Mouse (Mus musculus) hindbrain, embryonic 16.5 days (tissue): ENCODE measurements around the gene Ryr2. TPM values are rescaled to one million over a fixed set of nuclear protein-coding genes. Genes with fewer than 3 reads are reported as not detected.
A peak's percentile ranks its signal among the peaks of the same experiment; 100 is the strongest.
"Not testable (repeated sequence)": the region's sequence is repeated elsewhere in the genome, so short reads cannot be mapped to it uniquely, and the experiment has no call there.

ENCODE experiments used
- ATAC-seq: fragments of 200-750 bp; cut with Nextera tagmentation; 2 replicates; pipeline ENCODE4 v1.8.0; 2017; ENCODE audit warnings: moderate TSS enrichment, moderate library complexity
- H3K27ac ChIP-seq: fragments of 300-500 bp; sonication (generic); 2 replicates; pipeline ENCODE4 v1.5.1; 2014; ENCODE audit warnings: low read depth, mild to moderate bottlenecking, control low read depth, low read length, moderate library complexity
- H3K27me3 ChIP-seq: fragments of 300-500 bp; sonication (generic); replicated peaks from 2 replicates; pipeline ENCODE4 v1.6.1; 2014; ENCODE audit warnings: low read length; ENCODE audit not compliant: control insufficient read depth, insufficient read depth
- H3K36me3 ChIP-seq: fragments of 300-500 bp; sonication (generic); 2 replicates; pipeline ENCODE4 v1.6.1; 2014; ENCODE audit warnings: mild to moderate bottlenecking, low read length, moderate library complexity, mixed read lengths; ENCODE audit not compliant: control insufficient read depth, insufficient read depth
- H3K4me1 ChIP-seq: fragments of 300-500 bp; sonication (generic); 2 replicates; pipeline ENCODE4 v1.6.1; 2014; ENCODE audit warnings: low read depth, low read length; ENCODE audit not compliant: control insufficient read depth, insufficient read depth
- H3K4me2 ChIP-seq: fragments of 300-500 bp; sonication (generic); 2 replicates; pipeline ENCODE4 v1.6.1; 2014; ENCODE audit warnings: mild to moderate bottlenecking, low read length, control low read depth, moderate library complexity
- H3K4me3 ChIP-seq: fragments of 300-500 bp; sonication (generic); 2 replicates; pipeline ENCODE4 v1.5.1; 2014; ENCODE audit warnings: mild to moderate bottlenecking, low read length, control low read depth, moderate library complexity
- H3K9ac ChIP-seq: fragments of 300-500 bp; sonication (generic); 2 replicates; pipeline ENCODE4 v1.6.1; 2014; ENCODE audit warnings: low read depth, mild to moderate bottlenecking, control low read depth, low read length, moderate library complexity
- H3K9me3 ChIP-seq: fragments of 300-500 bp; sonication (generic); 2 replicates; pipeline ENCODE4 v1.6.1; 2014; ENCODE audit warnings: mild to moderate bottlenecking, low read length, moderate library complexity; ENCODE audit not compliant: control insufficient read depth
- WGBS: fragments of 180-500 bp; shearing (Covaris S2); extraction: QIAGEN DNeasy Blood & Tissue Kit; methylation state at CpG from one replicate; pipeline ENCODE4 v1.1.7; 2014; 5-methylcytosine and 5-hydroxymethylcytosine counted together
- polyA plus RNA-seq: library from polyadenylated mRNA; unstranded; fragments of >200 nt; fragmentation: Nextera tagmentation; extraction: Ambion mirVana; gene quantifications from 2 replicates; pipeline ENCODE4 v1.2.1, GENCODE M21; 2015

Gene Ryr2
- polyA plus RNA-seq, 1 experiment from 2014 or later: 5.0 TPM

GRCm38 (mm10) chr13:11585283-11585682 is 521.5 kb downstream of the Ryr2 start:
- H3K27me3 ChIP-seq: no peaks in the 10 kb centered on the region
- no peak overlapping the region for H3K4me2 ChIP-seq
- H3K4me3 ChIP-seq: no peak overlapping the region
- H3K9ac ChIP-seq: no peak overlapping the region
- no peak for ATAC-seq
- no peaks in the 10 kb centered on the region for H3K9me3 ChIP-seq
- H3K27ac ChIP-seq: no peak overlapping the region
- WGBS: 88% methylated on average over 7 of the region's 7 CpGs
- no peaks in the 10 kb centered on the region for H3K4me1 ChIP-seq
- H3K36me3 ChIP-seq: 0 out of 2 replicates have a peak, but pooled peaks cover 1% of the 10 kb centered on the region

GRCm38 (mm10) chr13:11572552-11572951 is 534.2 kb downstream of the Ryr2 start:
- no peak overlapping the region for H3K27ac ChIP-seq
- no peaks in the 10 kb centered on the region for H3K9me3 ChIP-seq
- H3K9ac ChIP-seq: no peak overlapping the region
- no peaks in the 10 kb centered on the region for H3K36me3 ChIP-seq
- no peak overlapping the region for H3K4me2 ChIP-seq
- ATAC-seq: no peak
- no peaks in the 10 kb centered on the region for H3K27me3 ChIP-seq
- no peak overlapping the region for H3K4me3 ChIP-seq
- WGBS: 46% methylated on average over 2 of the region's 2 CpGs
- H3K4me1 ChIP-seq: no peaks in the 10 kb centered on the region

- Histone ChIP-seq H3K36me3 (no peaks in the 10 kb centered on the region), H3K4me1 (0 out of 2 replicates have a peak, but pooled peaks cover 2% of the 10 kb centered on the region), H3K4me2 (no peak overlapping the region), H3K9ac (no peak overlapping the region), H3K27me3 (no peaks in the 10 kb centered on the region), H3K4me3 (no peak overlapping the region), H3K9me3 (no peaks in the 10 kb centered on the region), H3K27ac (no peak overlapping the region)
- ATAC-seq: no peak
Measured at GRCm38 (mm10) chr13:11567376-11567775, 539.4 kb downstream of the Ryr2 start.

GRCm38 (mm10) chr13:11566486-11566885 is 540.3 kb downstream of the Ryr2 start:
- 0 out of 2 replicates have a peak, but pooled peaks cover 2% of the 10 kb centered on the region for H3K4me1 ChIP-seq
- no peak overlapping the region for H3K9ac ChIP-seq
- H3K9me3 ChIP-seq: no peaks in the 10 kb centered on the region
- 78% methylated on average over 9 of the region's 9 CpGs for WGBS
- H3K4me3 ChIP-seq: no peak overlapping the region
- no peaks in the 10 kb centered on the region for H3K36me3 ChIP-seq
- H3K27ac ChIP-seq: no peak overlapping the region
- ATAC-seq: no peak
- H3K27me3 ChIP-seq: no peaks in the 10 kb centered on the region
- H3K4me2 ChIP-seq: no peak overlapping the region

- Histone ChIP-seq H3K27ac (no peak overlapping the region), H3K36me3 (no peaks in the 10 kb centered on the region), H3K9ac (no peak overlapping the region), H3K27me3 (no peaks in the 10 kb centered on the region), H3K9me3 (no peaks in the 10 kb centered on the region), H3K4me3 (no peak overlapping the region), H3K4me2 (no peak overlapping the region), H3K4me1 (0 out of 2 replicates have a peak, but pooled peaks cover 2% of the 10 kb centered on the region)
- 27% methylated on average over 1 of the region's 1 CpGs for WGBS
- ATAC-seq: peak; percentile 89
Measured at GRCm38 (mm10) chr13:11563224-11564024, 543.3 kb downstream of the Ryr2 start.

GRCm38 (mm10) chr13:11549644-11550043 is 557.1 kb downstream of the Ryr2 start:
- ATAC-seq: no peak
- Histone ChIP-seq H3K4me1 (no peaks in the 10 kb centered on the region), H3K27me3 (no peaks in the 10 kb centered on the region), H3K4me2 (no peak overlapping the region), H3K9me3 (no peaks in the 10 kb centered on the region), H3K27ac (no peak overlapping the region), H3K4me3 (no peak overlapping the region), H3K36me3 (no peaks in the 10 kb centered on the region), H3K9ac (no peak overlapping the region)
- 99% methylated on average over 3 of the region's 3 CpGs for WGBS

GRCm38 (mm10) chr13:11549136-11549535 is 557.6 kb downstream of the Ryr2 start:
- H3K36me3 ChIP-seq, H3K4me1 ChIP-seq, H3K4me3 ChIP-seq, H3K27me3 ChIP-seq, H3K9me3 ChIP-seq, H3K27ac ChIP-seq, H3K4me2 ChIP-seq, ATAC-seq, H3K9ac ChIP-seq: not testable (repeated sequence)
- whole genome bisulfite sequencing: 81% methylated on average over 15 of the region's 15 CpGs

- no peaks in the 10 kb centered on the region for H3K27me3 ChIP-seq
- H3K4me3 ChIP-seq: no peak overlapping the region
- no peaks in the 10 kb centered on the region for H3K9me3 ChIP-seq
- no peak overlapping the region for H3K4me2 ChIP-seq
- H3K9ac ChIP-seq: no peak overlapping the region
- no peak overlapping the region for H3K27ac ChIP-seq
- H3K4me1 ChIP-seq: no peaks in the 10 kb centered on the region
- WGBS: 53% methylated on average over 7 of the region's 7 CpGs
- H3K36me3 ChIP-seq: no peaks in the 10 kb centered on the region
- ATAC-seq: no peak
Measured at GRCm38 (mm10) chr13:11545841-11546240, 560.9 kb downstream of the Ryr2 start.

- Histone ChIP-seq H3K9me3 (no peaks in the 10 kb centered on the region), H3K4me2 (no peak overlapping the region), H3K27me3 (no peaks in the 10 kb centered on the region), H3K36me3 (no peaks in the 10 kb centered on the region), H3K9ac (no peak overlapping the region), H3K27ac (no peak overlapping the region), H3K4me1 (no peaks in the 10 kb centered on the region), H3K4me3 (no peak overlapping the region)
- 95% methylated on average over 3 of the region's 3 CpGs for WGBS
- ATAC-seq: no peak
Measured at GRCm38 (mm10) chr13:11542546-11542945, 564.2 kb downstream of the Ryr2 start.
